Mouse (Mus musculus) embryonic facial prominence, embryonic 14.5 days (tissue): ENCODE measurements around the gene Gsc2. TPM values are rescaled to one million over a fixed set of nuclear protein-coding genes. Genes with fewer than 3 reads are reported as not detected.

Experiments used
- polyA plus RNA-seq: library from polyadenylated mRNA; unstranded; fragments of >200 nt; fragmentation: Nextera tagmentation; extraction: Ambion mirVana; gene quantifications from 2 replicates; pipeline ENCODE4 v1.2.1, GENCODE M21; 2014

Gene Gsc2
- polyA plus RNA-seq, 1 experiment from 2014 or later: not detected

Other genes with a start within 250 kb of the Gsc2 start
- 35.2 and 36.1 TPM in 2 replicates for gene Med15, start 182.2 kb downstream of the Gsc2 start, polyA plus RNA-seq
- gene Klhl22, start 155.4 kb downstream of the Gsc2 start, polyA plus RNA-seq: 77.1 and 90.9 TPM in 2 replicates
- 34.5 and 35.8 TPM in 2 replicates for gene Scarf2, start 117.8 kb downstream of the Gsc2 start, polyA plus RNA-seq
- 0.26 and 0.46 TPM in 2 replicates for gene B830017H08Rik, start 81.9 kb downstream of the Gsc2 start, polyA plus RNA-seq
- gene Car15, start 76.7 kb downstream of the Gsc2 start, polyA plus RNA-seq: 2.4 and 3.0 TPM in 2 replicates
- 0.12 and 0.19 TPM in 2 replicates for gene Gm20518, start 23.4 kb downstream of the Gsc2 start, polyA plus RNA-seq
- not detected in 2 replicates for gene Tssk1, start 20.8 kb downstream of the Gsc2 start, polyA plus RNA-seq
- gene Dgcr2, start 16.5 kb downstream of the Gsc2 start, polyA plus RNA-seq: 81.9 and 86.8 TPM in 2 replicates
- 0.13 TPM in 1 of 2 replicates, not detected in the other for gene Tssk2, start 16.4 kb downstream of the Gsc2 start, polyA plus RNA-seq
- gene Ess2, start 3.7 kb downstream of the Gsc2 start, polyA plus RNA-seq: 26.2 and 28.7 TPM in 2 replicates
- gene Slc25a1, start 13.2 kb upstream of the Gsc2 start, polyA plus RNA-seq: 56.6 and 60.3 TPM in 2 replicates
- gene Vpreb2, start 65.4 kb upstream of the Gsc2 start, polyA plus RNA-seq: 0.31 TPM in 1 of 2 replicates, not detected in the other
- 89.9 and 96.8 TPM in 2 replicates for gene Dgcr6, start 137.8 kb upstream of the Gsc2 start, polyA plus RNA-seq
- 7.2 and 7.7 TPM in 2 replicates for gene Prodh, start 175.1 kb upstream of the Gsc2 start, polyA plus RNA-seq
- gene Rtn4r, start 212.6 kb upstream of the Gsc2 start, polyA plus RNA-seq: 4.3 and 5.1 TPM in 2 replicates